Mouse (Mus musculus) forebrain, embryonic 14.5 days (tissue): Measurements from ENCODE around the gene Gm10645. TPM values are rescaled to one million over a fixed set of nuclear protein-coding genes. Genes with fewer than 3 reads are reported as not detected.

Experiments used
- ATAC-seq: fragments of 200-750 bp; cut with Nextera tagmentation; 2 replicates; pipeline ENCODE4 v1.8.0; 2017; ENCODE audit warnings: mild to moderate bottlenecking, moderate library complexity
- DNase-seq: peaks from one replicate; pipeline ENCODE4 v3.0.0-alpha.2; 2015; ENCODE audit warnings: low spot score
- H3K27ac ChIP-seq: fragments of 300-500 bp; sonication (generic); 2 replicates; pipeline ENCODE4 v1.5.1; 2014; ENCODE audit warnings: low read depth, mild to moderate bottlenecking, control low read depth, low read length, moderate library complexity
- H3K27me3 ChIP-seq: fragments of 300-500 bp; sonication (generic); replicated peaks from 2 replicates; pipeline ENCODE4 v1.6.1; 2014; ENCODE audit warnings: low read length, control low read depth, mixed read lengths; ENCODE audit not compliant: control insufficient read depth, insufficient read depth
- H3K36me3 ChIP-seq: fragments of 300-500 bp; sonication (generic); 2 replicates; pipeline ENCODE4 v1.6.1; 2014; ENCODE audit warnings: low read length, control low read depth; ENCODE audit not compliant: control insufficient read depth, insufficient read depth
- H3K4me1 ChIP-seq: fragments of 300-500 bp; sonication (generic); 2 replicates; pipeline ENCODE4 v1.6.1; 2014; ENCODE audit warnings: antibody characterized with exemption, low read length, control low read depth; ENCODE audit not compliant: control insufficient read depth, insufficient read depth
- H3K4me2 ChIP-seq: fragments of 300-500 bp; sonication (generic); 2 replicates; pipeline ENCODE4 v1.6.1; 2014; ENCODE audit warnings: mild to moderate bottlenecking, control low read depth, low read length
- H3K4me3 ChIP-seq: fragments of 300-500 bp; sonication (generic); 2 replicates; pipeline ENCODE4 v1.5.1; 2014; ENCODE audit warnings: low read depth, low read length, control low read depth
- H3K9ac ChIP-seq: fragments of 300-500 bp; sonication (generic); 2 replicates; pipeline ENCODE4 v1.6.1; 2014; ENCODE audit warnings: mild to moderate bottlenecking, low read length, control low read depth, moderate library complexity
- H3K9me3 ChIP-seq: fragments of 300-500 bp; sonication (generic); replicated peaks from 2 replicates; pipeline ENCODE4 v1.6.1; 2016; ENCODE audit warnings: low read length, control low read depth, mixed read lengths; ENCODE audit not compliant: control insufficient read depth
- WGBS: fragments of 180-500 bp; shearing (Covaris S2); extraction: QIAGEN DNeasy Blood & Tissue Kit; methylation state at CpG from one replicate; pipeline ENCODE4 v1.1.7; 2014; 5-methylcytosine and 5-hydroxymethylcytosine counted together
- polyA plus RNA-seq: library from polyadenylated mRNA; unstranded; fragments of >200 nt; fragmentation: Nextera tagmentation; extraction: Ambion mirVana; gene quantifications from 2 replicates; pipeline ENCODE4 v1.2.1, GENCODE M21; 2014

The Gm10645 gene
- polyA plus RNA-seq, 1 experiment from 2014 or later: 7.9 TPM

GRCm38 (mm10) chr8:83196088-83196487 is 30.1 kb upstream of the Gm10645 start:
- no peaks in the 10 kb centered on the region for H3K9me3 ChIP-seq
- DNase-seq (peak; percentile 34), ATAC-seq (no peak)
- no peaks in the 10 kb centered on the region for H3K36me3 ChIP-seq
- H3K4me1 ChIP-seq: peaks cover 7% of the 10 kb centered on the region
- WGBS: 36% methylated on average over 6 of the region's 6 CpGs
- H3K9ac ChIP-seq: no peak overlapping the region
- H3K27me3 ChIP-seq: no peaks in the 10 kb centered on the region
- no peak overlapping the region for H3K4me2 ChIP-seq
- H3K4me3 ChIP-seq: no peak overlapping the region
- no peak overlapping the region for H3K27ac ChIP-seq

GRCm38 (mm10) chr8:83189538-83190095 is 23.6 kb upstream of the Gm10645 start:
- 69% methylated on average over 4 of the region's 4 CpGs for WGBS
- H3K4me3 ChIP-seq: no peak overlapping the region
- no peak overlapping the region for H3K27ac ChIP-seq
- DNase-seq (no peak), ATAC-seq (no peak)
- no peak overlapping the region for H3K4me2 ChIP-seq
- no peaks in the 10 kb centered on the region for H3K4me1 ChIP-seq
- no peaks in the 10 kb centered on the region for H3K27me3 ChIP-seq
- no peaks in the 10 kb centered on the region for H3K36me3 ChIP-seq
- no peak overlapping the region for H3K9ac ChIP-seq
- no peaks in the 10 kb centered on the region for H3K9me3 ChIP-seq

GRCm38 (mm10) chr8:83187363-83187962 is 21.5 kb upstream of the Gm10645 start:
- Histone ChIP-seq H3K27me3 (no peaks in the 10 kb centered on the region), H3K36me3 (no peaks in the 10 kb centered on the region), H3K9me3 (no peaks in the 10 kb centered on the region), H3K4me2 (no peak overlapping the region), H3K9ac (no peak overlapping the region), H3K4me1 (peaks cover under 1% of the 10 kb centered on the region; the same call in 1 of the 2 replicates), H3K27ac (peak overlapping the region; percentile 68), H3K4me3 (no peak overlapping the region)
- DNase-seq (peak; percentile 58), ATAC-seq (peak; percentile 81)
- 83% methylated on average over 10 of the region's 10 CpGs for WGBS

GRCm38 (mm10) chr8:83186376-83186775 is 20.4 kb upstream of the Gm10645 start:
- no peak overlapping the region for H3K27ac ChIP-seq
- no peaks in the 10 kb centered on the region for H3K27me3 ChIP-seq
- peaks cover 2% of the 10 kb centered on the region; the same call in 1 of the 2 replicates for H3K4me1 ChIP-seq
- H3K36me3 ChIP-seq: no peaks in the 10 kb centered on the region
- 40% methylated on average over 6 of the region's 6 CpGs for WGBS
- no peaks in the 10 kb centered on the region for H3K9me3 ChIP-seq
- DNase-seq: no peak
- no peak overlapping the region for H3K4me3 ChIP-seq
- no peak overlapping the region for H3K9ac ChIP-seq
- H3K4me2 ChIP-seq: no peak overlapping the region
- ATAC-seq: no peak

- 74% methylated on average over 5 of the region's 5 CpGs for WGBS
- H3K9ac ChIP-seq: no peak overlapping the region
- H3K27me3 ChIP-seq: no peaks in the 10 kb centered on the region
- H3K4me1 ChIP-seq: peaks cover 8% of the 10 kb centered on the region; the same call in 1 of the 2 replicates
- ATAC-seq (no peak), DNase-seq (no peak)
- no peak overlapping the region for H3K4me2 ChIP-seq
- H3K4me3 ChIP-seq: no peak overlapping the region
- no peaks in the 10 kb centered on the region for H3K9me3 ChIP-seq
- no peaks in the 10 kb centered on the region for H3K36me3 ChIP-seq
- no peak overlapping the region for H3K27ac ChIP-seq
Observed at GRCm38 (mm10) chr8:83182784-83183183, 16.8 kb upstream of the Gm10645 start.

GRCm38 (mm10) chr8:83181851-83182482 is 16.0 kb upstream of the Gm10645 start:
- H3K4me2 ChIP-seq: no peak overlapping the region
- H3K36me3 ChIP-seq: no peaks in the 10 kb centered on the region
- H3K4me3 ChIP-seq: no peak overlapping the region
- peaks cover 13% of the 10 kb centered on the region; the same call in 1 of the 2 replicates for H3K4me1 ChIP-seq
- DNase-seq: no peak
- no peak overlapping the region for H3K9ac ChIP-seq
- H3K9me3 ChIP-seq: no peaks in the 10 kb centered on the region
- no peak overlapping the region for H3K27ac ChIP-seq
- ATAC-seq: no peak
- WGBS: 78% methylated on average over 6 of the region's 6 CpGs
- no peaks in the 10 kb centered on the region for H3K27me3 ChIP-seq

GRCm38 (mm10) chr8:83178228-83178742 is 12.3 kb upstream of the Gm10645 start:
- no peak overlapping the region for H3K4me3 ChIP-seq
- no peaks in the 10 kb centered on the region for H3K27me3 ChIP-seq
- no peak overlapping the region for H3K4me2 ChIP-seq
- DNase-seq: peak; percentile 42
- no peaks in the 10 kb centered on the region for H3K9me3 ChIP-seq
- no peak overlapping the region for H3K9ac ChIP-seq
- 0 out of 2 replicates have a peak, but pooled peaks have one; percentile 21 for ATAC-seq
- no peak overlapping the region for H3K27ac ChIP-seq
- peaks cover 16% of the 10 kb centered on the region for H3K4me1 ChIP-seq
- H3K36me3 ChIP-seq: no peaks in the 10 kb centered on the region
- 15% methylated on average over 9 of the region's 9 CpGs for WGBS

GRCm38 (mm10) chr8:83177317-83178195 is 11.6 kb upstream of the Gm10645 start:
- H3K27ac ChIP-seq: no peak overlapping the region
- no peak overlapping the region for H3K4me3 ChIP-seq
- no peak overlapping the region for H3K4me2 ChIP-seq
- WGBS: 16% methylated on average over 10 of the region's 11 CpGs
- ATAC-seq (peak; percentile 32; the same call in 1 of the 2 replicates), DNase-seq (no peak)
- H3K27me3 ChIP-seq: no peaks in the 10 kb centered on the region
- H3K9ac ChIP-seq: no peak overlapping the region
- H3K4me1 ChIP-seq: peaks cover 16% of the 10 kb centered on the region
- H3K9me3 ChIP-seq: no peaks in the 10 kb centered on the region
- no peaks in the 10 kb centered on the region for H3K36me3 ChIP-seq
